Mouse (Mus musculus) limb, embryonic 13.5 days (tissue): ENCODE results near the gene P3h2. TPM values are rescaled to one million over a fixed set of nuclear protein-coding genes. Genes with fewer than 3 reads are reported as not detected.
A peak's percentile ranks its signal among the peaks of the same experiment; 100 is the strongest.

Experiments used
- ATAC-seq: fragments of 200-750 bp; cut with Nextera tagmentation; 2 replicates; pipeline ENCODE4 v1.8.0; 2017; ENCODE audit warnings: low read depth, moderate number of reproducible peaks, moderate TSS enrichment; ENCODE audit not compliant: low FRiP score
- H3K27ac ChIP-seq: fragments of 300-500 bp; sonication (generic); 2 replicates; pipeline ENCODE4 v1.5.1; 2015; ENCODE audit warnings: inconsistent platforms, mild to moderate bottlenecking, moderate library complexity
- H3K27me3 ChIP-seq: fragments of 300-500 bp; sonication (generic); 2 replicates; pipeline ENCODE4 v1.6.1; 2015; ENCODE audit warnings: mild to moderate bottlenecking, inconsistent platforms
- H3K36me3 ChIP-seq: fragments of 300-500 bp; sonication (generic); 2 replicates; pipeline ENCODE4 v1.6.1; 2015; ENCODE audit warnings: inconsistent platforms, mild to moderate bottlenecking, moderate library complexity
- H3K4me1 ChIP-seq: fragments of 300-500 bp; sonication (generic); 2 replicates; pipeline ENCODE4 v1.6.1; 2015; ENCODE audit warnings: inconsistent platforms
- H3K4me2 ChIP-seq: fragments of 300-500 bp; sonication (generic); replicated peaks from 2 replicates; pipeline ENCODE4 v1.6.1; 2015; ENCODE audit warnings: inconsistent platforms, mild to moderate bottlenecking, moderate library complexity
- H3K4me3 ChIP-seq: fragments of 300-500 bp; sonication (generic); 2 replicates; pipeline ENCODE4 v1.5.1; 2015; ENCODE audit warnings: moderate library complexity, mild to moderate bottlenecking, inconsistent platforms
- H3K9ac ChIP-seq: fragments of 300-500 bp; sonication (generic); 2 replicates; pipeline ENCODE4 v1.6.1; 2015; ENCODE audit warnings: mild to moderate bottlenecking, inconsistent platforms
- H3K9me3 ChIP-seq: fragments of 300-500 bp; sonication (generic); 2 replicates; pipeline ENCODE4 v1.6.1; 2016; ENCODE audit warnings: inconsistent platforms
- WGBS: fragments of 180-500 bp; shearing (Covaris S2); methylation state at CpG from one replicate; pipeline ENCODE4 v1.1.7; 2015; 5-methylcytosine and 5-hydroxymethylcytosine counted together
- polyA plus RNA-seq: library from polyadenylated mRNA; unstranded; fragments of >200 nt; fragmentation: Nextera tagmentation; extraction: Ambion mirVana; gene quantifications from 2 replicates; pipeline ENCODE4 v1.2.1, GENCODE M21; 2015

The P3h2 gene
- polyA plus RNA-seq, 1 experiment from 2014 or later, result 3.8 TPM

DNA sequence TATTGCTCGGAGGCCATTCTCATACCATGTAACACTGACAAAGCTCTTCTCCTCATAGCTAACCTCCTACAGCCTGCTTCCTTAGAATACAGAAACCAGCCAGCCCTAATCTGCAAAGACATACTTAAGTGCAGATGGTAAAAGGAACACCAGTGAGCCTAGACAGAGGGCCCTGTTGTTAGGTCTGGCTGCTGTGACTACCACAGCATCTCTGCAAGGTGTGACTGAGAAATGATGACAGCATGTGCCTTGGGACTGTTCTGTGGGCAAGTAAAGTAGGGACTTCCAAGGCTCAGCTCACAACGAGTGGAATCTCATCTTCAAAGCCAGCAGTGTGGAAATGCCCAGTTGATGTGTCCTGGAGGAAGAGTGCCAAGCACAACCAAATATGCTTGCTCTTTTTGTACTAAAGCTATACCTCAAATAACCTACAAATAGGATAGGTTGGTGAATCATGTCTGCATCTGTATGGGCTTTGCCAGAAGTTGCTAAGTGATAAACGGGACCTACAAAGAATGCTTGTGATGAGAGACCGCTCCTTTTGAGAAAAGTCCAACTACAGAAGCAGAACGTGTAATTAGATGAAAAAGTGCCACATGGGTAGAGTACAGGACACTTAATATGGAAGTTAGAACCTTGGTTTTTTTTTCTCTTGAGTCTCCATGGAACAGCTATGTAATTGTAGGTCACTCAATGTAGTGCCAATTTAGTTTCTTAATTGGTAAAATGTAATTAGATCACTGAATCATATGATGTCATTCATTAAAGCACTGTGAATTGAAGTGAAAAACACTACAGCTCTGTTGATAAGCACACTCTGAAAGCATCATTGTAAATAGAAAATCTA is 45.1 kb downstream of the P3h2 start:
- Histone ChIP-seq H3K9me3 (no peaks in the 10 kb centered on the region), H3K9ac (no peak overlapping the region), H3K27me3 (no peaks in the 10 kb centered on the region), H3K27ac (no peak overlapping the region), H3K4me1 (no peaks in the 10 kb centered on the region), H3K4me3 (no peak overlapping the region), H3K4me2 (no peak overlapping the region), H3K36me3 (no peaks in the 10 kb centered on the region)
- no peak for ATAC-seq
- WGBS, result 74% methylated on average over 5 of the region's 5 CpGs

DNA sequence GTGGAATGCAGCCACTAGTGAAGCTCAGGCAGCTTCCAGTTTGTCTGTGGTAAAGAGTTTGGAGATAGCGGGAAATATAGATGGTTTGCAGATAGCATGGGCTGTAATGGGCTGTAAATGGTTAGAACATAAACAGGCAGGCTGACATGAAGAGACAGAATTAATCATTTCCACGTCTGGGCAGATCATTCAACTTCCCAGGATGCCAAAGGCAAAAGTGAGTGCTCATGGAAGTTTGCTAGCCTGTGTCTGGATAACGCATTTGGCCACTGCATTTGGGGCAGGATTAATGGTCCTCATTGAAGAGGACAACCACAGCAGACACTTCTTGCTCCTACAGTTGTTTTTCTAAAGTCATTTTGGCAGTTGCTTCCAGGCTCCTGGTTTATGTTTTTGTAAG is 52.0 kb downstream of the P3h2 start:
- no peaks in the 10 kb centered on the region for H3K27me3 ChIP-seq
- peaks cover 38% of the 10 kb centered on the region for H3K4me1 ChIP-seq
- no peaks in the 10 kb centered on the region for H3K9me3 ChIP-seq
- H3K9ac ChIP-seq, result no peak overlapping the region
- 35% methylated on average over 3 of the region's 3 CpGs for WGBS
- H3K4me3 ChIP-seq, result no peak overlapping the region
- no peaks in the 10 kb centered on the region for H3K36me3 ChIP-seq
- no peak overlapping the region for H3K4me2 ChIP-seq
- peak overlapping the region; percentile 3; the same call in 1 of the 2 replicates for H3K27ac ChIP-seq
- no peak for ATAC-seq

DNA sequence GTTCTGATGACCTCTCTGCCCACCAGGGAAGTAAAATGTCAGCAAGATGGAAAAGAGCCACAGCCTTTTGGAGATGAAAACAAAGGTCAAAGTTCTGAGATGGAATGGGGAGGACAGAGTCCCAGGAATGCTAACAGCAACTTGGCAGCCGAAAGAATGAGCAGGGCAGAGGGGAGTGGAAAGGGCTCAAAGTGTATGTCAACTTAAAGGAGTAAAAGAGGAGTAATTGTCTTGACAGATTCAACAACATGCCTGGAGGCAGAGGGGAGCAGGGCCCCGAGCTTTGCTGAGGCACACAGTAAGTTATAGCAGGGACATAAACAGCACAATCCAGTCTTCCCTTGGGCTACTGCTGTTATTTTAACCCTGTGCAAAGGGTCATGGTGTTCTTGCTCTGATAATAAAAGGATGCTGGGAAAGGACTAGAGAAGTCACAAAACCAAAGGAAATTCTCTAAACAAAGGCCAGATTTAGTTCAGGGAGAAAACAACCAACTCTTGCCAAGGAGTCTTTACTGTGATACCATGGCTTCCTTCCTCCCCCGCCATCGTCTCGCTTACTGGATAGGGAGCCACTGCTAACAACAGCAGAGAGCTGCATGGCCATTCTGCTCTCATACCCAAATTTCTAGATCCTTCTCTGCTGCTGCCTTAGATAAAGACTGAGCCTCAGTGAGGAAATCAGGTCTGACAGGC is 56.0 kb downstream of the P3h2 start:
- H3K4me1 ChIP-seq, result peaks cover 51% of the 10 kb centered on the region
- H3K36me3 ChIP-seq, result no peaks in the 10 kb centered on the region
- no peak for ATAC-seq
- no peak overlapping the region for H3K4me3 ChIP-seq
- no peaks in the 10 kb centered on the region for H3K27me3 ChIP-seq
- 49% methylated on average over 5 of the region's 5 CpGs for WGBS
- no peak overlapping the region for H3K27ac ChIP-seq
- no peak overlapping the region for H3K9ac ChIP-seq
- H3K9me3 ChIP-seq, result no peaks in the 10 kb centered on the region
- H3K4me2 ChIP-seq, result no peak overlapping the region

DNA sequence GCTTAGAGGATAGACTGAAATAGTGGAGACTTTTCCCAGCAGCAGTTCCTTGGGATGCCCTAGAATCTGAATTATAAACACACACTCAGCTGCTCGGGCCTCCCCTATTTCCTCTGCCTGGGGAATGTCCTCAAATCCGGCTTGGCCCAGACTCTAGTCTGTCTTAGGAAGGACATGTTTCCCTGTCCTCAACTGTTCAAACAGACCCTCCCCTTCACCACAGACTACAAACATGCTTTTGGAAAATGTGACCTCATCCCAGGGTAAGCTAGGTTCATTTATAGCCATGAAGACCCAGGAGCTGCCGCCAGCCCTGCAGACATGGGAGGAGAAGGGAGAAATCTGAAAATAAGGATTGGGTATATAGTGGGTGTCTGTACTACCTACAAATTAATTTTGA is 57.7 kb downstream of the P3h2 start:
- H3K36me3 ChIP-seq, result no peaks in the 10 kb centered on the region
- peak; percentile 55 for ATAC-seq
- WGBS, result 65% methylated on average over 3 of the region's 3 CpGs

DNA sequence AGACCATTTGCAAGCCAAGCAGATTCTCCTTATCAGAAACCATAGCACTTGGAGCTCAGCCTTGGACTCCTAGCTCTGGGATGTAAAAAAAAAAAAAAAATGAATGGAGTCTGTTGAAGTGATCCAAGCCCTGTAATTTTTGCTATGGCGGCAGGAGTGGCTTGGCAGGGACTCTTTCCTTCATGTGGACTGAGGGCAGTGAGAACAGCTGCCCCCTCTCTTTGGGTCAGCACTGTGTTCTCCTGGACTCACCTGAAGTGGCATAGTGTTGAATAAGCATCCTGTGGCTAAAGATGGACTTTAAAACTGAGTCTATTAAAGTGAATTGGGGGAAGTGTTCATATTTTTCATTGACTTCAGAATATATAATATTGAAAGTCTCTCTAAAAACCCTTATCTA is 58.2 kb downstream of the P3h2 start:
- Histone ChIP-seq H3K27me3 (no peaks in the 10 kb centered on the region), H3K4me2 (no peak overlapping the region), H3K4me3 (no peak overlapping the region), H3K4me1 (peaks cover 56% of the 10 kb centered on the region), H3K27ac (no peak overlapping the region), H3K9me3 (no peaks in the 10 kb centered on the region), H3K9ac (no peak overlapping the region), H3K36me3 (no peaks in the 10 kb centered on the region)
- WGBS, result 86% methylated on average over 1 of the region's 1 CpGs
- ATAC-seq, result no peak

More for the DNA sequence above, 57.7 kb downstream of the P3h2 start:
- H3K9me3 ChIP-seq, result no peaks in the 10 kb centered on the region
- H3K4me3 ChIP-seq, result no peak overlapping the region
- no peak overlapping the region for H3K4me2 ChIP-seq
- no peak overlapping the region for H3K9ac ChIP-seq
- H3K4me1 ChIP-seq, result peaks cover 52% of the 10 kb centered on the region
- no peaks in the 10 kb centered on the region for H3K27me3 ChIP-seq
- H3K27ac ChIP-seq, result 0 out of 2 replicates have a peak overlapping the region, but pooled peaks have one; percentile 53

DNA sequence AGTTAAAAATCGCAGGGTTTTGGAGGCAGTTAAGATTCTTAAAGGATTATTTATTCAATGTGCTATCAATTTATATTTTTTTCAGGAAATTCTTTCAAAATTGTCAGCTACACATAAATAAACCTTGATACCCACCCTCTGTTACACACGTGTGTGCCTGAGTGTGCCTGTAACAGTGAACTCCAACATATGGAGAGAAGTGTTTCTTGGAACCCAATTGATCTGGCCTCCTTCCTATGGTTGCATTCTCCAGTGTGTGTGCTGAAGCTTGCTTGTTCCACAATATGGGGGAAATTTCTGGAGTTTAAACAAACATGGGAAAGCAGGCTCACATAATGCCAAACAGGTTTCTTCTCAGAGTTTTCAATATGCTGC is 63.7 kb downstream of the P3h2 start:
- H3K27ac ChIP-seq, result peak overlapping the region; percentile 82
- H3K36me3 ChIP-seq, result no peaks in the 10 kb centered on the region
- WGBS, result 9% methylated on average over 2 of the region's 2 CpGs
- no peak overlapping the region for H3K4me3 ChIP-seq
- H3K27me3 ChIP-seq, result no peaks in the 10 kb centered on the region
- peak overlapping the region; percentile 42 for H3K4me2 ChIP-seq
- H3K4me1 ChIP-seq, result peaks cover 34% of the 10 kb centered on the region
- no peaks in the 10 kb centered on the region for H3K9me3 ChIP-seq
- ATAC-seq, result peak; percentile 87
- H3K9ac ChIP-seq, result no peak overlapping the region

DNA sequence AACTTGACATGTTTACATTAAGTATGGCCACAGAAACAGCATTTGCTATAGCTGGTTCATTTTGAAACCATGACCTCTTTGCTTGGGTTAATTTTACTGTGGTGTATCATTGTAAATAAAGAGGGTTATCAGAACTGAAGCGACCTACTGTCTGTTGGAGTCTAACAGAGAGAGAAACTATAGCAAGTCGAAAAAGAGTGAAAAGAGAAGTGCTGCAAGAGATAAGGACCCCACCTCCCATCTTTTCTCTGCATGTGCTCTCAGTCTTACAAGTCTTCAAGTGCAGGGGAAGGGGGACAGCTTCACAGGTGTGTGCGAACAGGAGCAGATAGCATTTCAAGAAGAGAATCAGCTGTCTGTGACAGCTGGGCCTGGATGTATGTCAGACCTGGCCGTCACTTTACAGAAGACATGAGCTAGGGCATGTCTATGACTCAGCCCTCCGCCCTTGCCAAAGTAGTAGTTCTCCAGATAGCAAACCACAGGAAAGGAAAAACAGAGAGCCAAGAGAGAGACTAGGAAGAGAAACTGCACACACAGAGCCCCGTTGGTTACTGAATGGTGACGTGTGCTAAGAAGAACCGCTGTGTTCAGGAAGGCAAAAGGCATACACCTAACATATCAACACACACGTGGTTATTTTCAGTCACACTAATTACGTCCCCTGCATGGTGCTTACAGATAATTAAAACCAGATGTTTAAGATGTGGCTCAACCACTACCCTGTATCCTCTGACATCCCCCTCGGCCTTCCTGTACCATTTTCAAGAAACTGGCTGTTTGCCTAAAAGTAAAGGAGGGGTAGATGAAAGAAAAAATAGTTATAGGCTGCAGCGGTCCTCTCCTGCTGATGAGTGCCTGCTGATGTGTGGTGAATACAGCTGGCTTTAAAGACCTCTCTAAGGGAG is 64.3 kb downstream of the P3h2 start:
- Histone ChIP-seq H3K4me1 (peaks cover 34% of the 10 kb centered on the region), H3K27ac (peak overlapping the region; percentile 82; the same call in 1 of the 2 replicates), H3K4me3 (peak overlapping the region; percentile 14; the same call in 1 of the 2 replicates), H3K9me3 (no peaks in the 10 kb centered on the region), H3K9ac (no peak overlapping the region), H3K4me2 (peak overlapping the region; percentile 42), H3K27me3 (no peaks in the 10 kb centered on the region), H3K36me3 (no peaks in the 10 kb centered on the region)
- WGBS, result 17% methylated on average over 12 of the region's 12 CpGs
- ATAC-seq, result peak; percentile 93

DNA sequence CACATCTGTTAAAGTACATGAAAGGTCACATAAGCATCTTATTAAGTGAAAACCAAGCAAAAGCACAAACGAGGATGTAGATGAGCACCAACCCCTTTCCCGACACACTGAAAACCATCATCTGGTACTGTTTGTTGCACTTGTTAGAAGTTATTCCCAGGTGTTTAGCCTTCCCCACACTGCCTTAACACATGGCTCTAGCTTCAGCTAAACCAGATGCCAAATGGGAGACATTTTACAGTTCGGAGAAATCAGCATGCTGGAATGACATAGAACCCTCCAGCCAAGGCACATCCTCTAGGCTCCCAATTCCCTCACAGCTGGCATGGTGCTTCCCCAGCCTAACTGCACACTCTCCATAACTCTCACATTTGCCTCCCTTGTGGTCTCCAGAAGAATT is 66.3 kb downstream of the P3h2 start:
- Histone ChIP-seq H3K36me3 (no peaks in the 10 kb centered on the region), H3K4me3 (no peak overlapping the region), H3K9me3 (no peaks in the 10 kb centered on the region), H3K9ac (no peak overlapping the region), H3K27ac (no peak overlapping the region), H3K4me2 (no peak overlapping the region), H3K4me1 (peaks cover 47% of the 10 kb centered on the region), H3K27me3 (no peaks in the 10 kb centered on the region)
- ATAC-seq, result no peak
- WGBS, result 20% methylated on average over 3 of the region's 3 CpGs

DNA sequence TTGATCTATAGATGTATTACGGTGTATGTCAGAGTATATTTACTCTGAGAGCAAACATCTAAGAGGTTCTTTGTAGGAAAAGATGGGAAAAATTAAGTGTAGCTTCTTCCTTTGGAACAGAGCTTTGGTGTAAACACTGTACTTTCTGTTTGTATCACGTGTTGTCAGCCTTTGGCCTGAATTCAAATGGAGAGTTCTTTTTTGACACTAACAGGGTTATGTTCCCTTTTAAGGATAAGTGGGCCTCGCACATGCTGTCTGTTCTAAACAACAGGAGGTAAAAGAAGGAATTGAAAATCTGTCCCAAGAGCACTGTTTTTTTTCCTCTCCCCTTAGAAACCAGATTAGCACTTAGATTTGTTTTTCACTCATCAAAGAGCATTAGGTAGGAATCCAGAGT is 70.1 kb downstream of the P3h2 start:
- 51% methylated on average over 3 of the region's 3 CpGs for WGBS
- no peaks in the 10 kb centered on the region for H3K27me3 ChIP-seq
- no peak overlapping the region for H3K4me2 ChIP-seq
- no peak overlapping the region for H3K27ac ChIP-seq
- no peaks in the 10 kb centered on the region for H3K36me3 ChIP-seq
- no peak overlapping the region for H3K4me3 ChIP-seq
- peaks cover 17% of the 10 kb centered on the region for H3K4me1 ChIP-seq
- ATAC-seq, result no peak
- peaks cover 11% of the 10 kb centered on the region for H3K9me3 ChIP-seq
- no peak overlapping the region for H3K9ac ChIP-seq

DNA sequence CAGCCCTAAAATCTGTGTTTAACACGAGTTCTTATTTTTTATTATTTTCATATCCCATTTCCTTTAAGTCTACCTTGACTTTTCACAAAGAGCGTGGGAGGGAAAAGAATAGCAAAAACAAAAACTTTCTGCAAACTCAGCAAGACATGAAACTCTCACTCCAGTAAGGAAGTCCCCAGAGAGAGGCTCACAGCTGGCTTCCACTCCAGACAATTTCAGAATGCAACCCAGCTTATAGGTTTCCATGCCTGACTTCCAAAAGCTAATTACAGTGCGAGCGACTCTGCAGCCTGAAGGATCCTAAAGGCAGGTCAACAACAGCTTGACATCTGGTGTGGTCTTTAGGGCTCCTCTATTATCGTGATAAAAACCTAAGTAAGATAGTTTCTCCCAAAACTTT is 70.5 kb downstream of the P3h2 start:
- H3K9ac ChIP-seq, result no peak overlapping the region
- peaks cover 17% of the 10 kb centered on the region for H3K4me1 ChIP-seq
- no peak overlapping the region for H3K4me2 ChIP-seq
- ATAC-seq, result peak; percentile 40; the same call in 1 of the 2 replicates
- H3K27me3 ChIP-seq, result no peaks in the 10 kb centered on the region
- 30% methylated on average over 5 of the region's 5 CpGs for WGBS
- no peak overlapping the region for H3K27ac ChIP-seq
- H3K4me3 ChIP-seq, result no peak overlapping the region
- no peaks in the 10 kb centered on the region for H3K36me3 ChIP-seq
- peaks cover 11% of the 10 kb centered on the region for H3K9me3 ChIP-seq

DNA sequence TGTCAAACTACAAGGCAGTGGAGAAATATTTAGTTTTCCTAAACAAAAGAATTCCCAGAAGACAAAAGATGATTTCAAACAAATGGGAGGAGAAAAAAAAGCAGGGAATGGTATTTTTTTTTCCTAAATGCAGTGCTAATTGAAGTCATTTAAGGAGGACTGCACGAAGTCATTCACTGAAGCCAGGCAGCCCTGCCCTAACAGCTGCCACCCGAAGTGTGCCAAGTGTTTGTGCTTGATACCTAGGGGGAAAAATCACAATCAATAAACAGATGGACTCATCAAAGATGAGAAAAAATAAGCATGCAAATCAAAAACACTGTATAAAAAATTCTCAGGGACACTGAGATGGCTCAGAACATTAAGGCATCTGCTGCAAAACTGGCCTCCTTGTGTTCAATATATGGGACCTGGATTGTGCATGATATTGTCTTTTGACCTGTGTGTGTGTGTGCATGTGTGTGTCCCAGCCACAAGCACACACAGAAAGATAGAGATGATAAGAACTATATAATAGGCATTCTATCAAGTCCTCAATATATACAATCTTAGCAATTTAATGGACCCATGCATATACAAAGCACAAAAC is 76.1 kb downstream of the P3h2 start:
- Histone ChIP-seq H3K4me3 (no peak overlapping the region), H3K27ac (no peak overlapping the region), H3K9me3 (peaks cover 11% of the 10 kb centered on the region), H3K27me3 (no peaks in the 10 kb centered on the region), H3K4me2 (no peak overlapping the region), H3K36me3 (no peaks in the 10 kb centered on the region), H3K4me1 (peaks cover 15% of the 10 kb centered on the region), H3K9ac (no peak overlapping the region)
- 54% methylated on average over 2 of the region's 2 CpGs for WGBS
- ATAC-seq, result no peak
